Mouse (Mus musculus) cerebellum, adult 18-20 months (tissue): ENCODE measurements around the gene Dscam.

Experiments
- DNase-seq, 2 experiments: peaks; one replicate each; pipeline ENCODE4 v3.0.0; 2021

Gene Dscam

GRCm38 (mm10) chr16:97170513-97171081, at the start of gene Dscam:
TSS of gene Dscam (minus strand) at chr16:97170752.
- peak in 1 of 2 experiments; percentile 16 for DNase-seq

- no peak for DNase-seq
Observed at GRCm38 (mm10) chr16:97219381-97219780, 48.8 kb upstream of the Dscam start.

GRCm38 (mm10) chr16:97209997-97210396, 39.4 kb upstream of the Dscam start:
- DNase-seq, result peak; percentile 3

GRCm38 (mm10) chr16:97208276-97208675, 37.7 kb upstream of the Dscam start:
- DNase-seq, result no peak

- no peak for DNase-seq
Observed at GRCm38 (mm10) chr16:97204090-97204489, 33.5 kb upstream of the Dscam start.

- no peak for DNase-seq
Observed at GRCm38 (mm10) chr16:97203554-97203953, 33.0 kb upstream of the Dscam start.

GRCm38 (mm10) chr16:97194630-97195029, 24.1 kb upstream of the Dscam start:
- DNase-seq, result no peak

- DNase-seq, result no peak
Observed at GRCm38 (mm10) chr16:97194179-97194578, 23.6 kb upstream of the Dscam start.

GRCm38 (mm10) chr16:97192296-97192695, 21.7 kb upstream of the Dscam start:
- no peak for DNase-seq

GRCm38 (mm10) chr16:97190604-97191003, 20.1 kb upstream of the Dscam start:
- DNase-seq, result no peak

- DNase-seq, result no peak
Observed at GRCm38 (mm10) chr16:97171500-97171899, 948 bp upstream of the Dscam start.

GRCm38 (mm10) chr16:97169901-97170512, 545 bp downstream of the Dscam start:
- DNase-seq, result peak in 1 of 2 experiments; percentile 12

- DNase-seq, result no peak
Observed at GRCm38 (mm10) chr16:97168614-97169013, 1.9 kb downstream of the Dscam start.

- DNase-seq, result no peak
Observed at GRCm38 (mm10) chr16:97168030-97168429, 2.5 kb downstream of the Dscam start.

GRCm38 (mm10) chr16:97166166-97166565, 4.4 kb downstream of the Dscam start:
- no peak for DNase-seq

- DNase-seq, result peak; percentile 72 to 74
Observed at GRCm38 (mm10) chr16:97165444-97166121, 5.0 kb downstream of the Dscam start.

- no peak for DNase-seq
Observed at GRCm38 (mm10) chr16:97158279-97158678, 12.3 kb downstream of the Dscam start.

GRCm38 (mm10) chr16:97144544-97145194, 25.9 kb downstream of the Dscam start:
- DNase-seq, result no peak

GRCm38 (mm10) chr16:97141943-97142342, 28.6 kb downstream of the Dscam start:
- no peak for DNase-seq

GRCm38 (mm10) chr16:97135003-97135827, 35.3 kb downstream of the Dscam start:
- DNase-seq, result no peak

- no peak for DNase-seq
Observed at GRCm38 (mm10) chr16:97127296-97127695, 43.3 kb downstream of the Dscam start.

GRCm38 (mm10) chr16:97110028-97110427, 60.5 kb downstream of the Dscam start:
- no peak for DNase-seq

GRCm38 (mm10) chr16:97105266-97105665, 65.3 kb downstream of the Dscam start:
- no peak for DNase-seq
